Mouse (Mus musculus): ENCODE data around the gene Zrsr2. TPM values are rescaled to one million over a fixed set of nuclear protein-coding genes. Genes with fewer than 3 reads are reported as not detected.

The Zrsr2 gene
- 42.3 and 43.8 TPM in 2 replicates for polyA plus RNA-seq (2014; fragmentation: Nextera tagmentation; extraction: Ambion mirVana)

DNA sequence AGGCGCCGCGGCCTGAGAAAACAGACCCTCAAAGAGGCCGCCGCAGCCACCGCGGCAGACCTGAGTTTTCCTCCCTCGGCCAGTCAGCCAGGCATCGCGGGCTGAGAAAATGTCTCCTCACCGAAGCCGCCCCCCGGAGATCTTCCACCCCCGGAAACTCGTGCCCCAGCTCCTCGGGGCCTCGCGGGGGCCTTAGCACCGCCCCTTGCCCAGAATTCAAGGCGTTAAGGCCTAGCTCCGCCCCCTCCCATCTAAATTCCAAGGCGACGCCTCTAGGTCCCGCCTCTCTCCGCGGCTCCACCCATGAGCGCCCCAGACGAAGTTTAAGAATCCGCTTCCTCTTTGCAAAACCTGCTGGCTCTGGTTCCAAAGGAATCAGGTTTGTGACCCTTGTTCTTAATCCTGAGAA, at the start of gene Zrsr2:
Zrsr2 (minus strand) TSS at position 195 of the 409 bp plus-strand sequence.
- peaks cover 20% of the 10 kb centered on the region for H3K36me3 ChIP-seq (ENCODE audit: control insufficient read depth, insufficient read depth, low read length)
- H3K4me2 ChIP-seq (ENCODE audit: low read length): peak within 1 kb of the TSS; percentile 57
- peak; percentile 98 for ATAC-seq
- peak within 1 kb of the TSS; percentile 62 for H3K4me3 ChIP-seq (ENCODE audit: low read depth, low read length)
- no peaks in the 10 kb centered on the region for H3K27me3 ChIP-seq (replicated peaks; ENCODE audit: control insufficient read depth, insufficient read depth, low read length)
- H3K4me1 ChIP-seq (ENCODE audit: control insufficient read depth, insufficient read depth, low read length): no peaks in the 10 kb centered on the region
- DNase-seq (ENCODE audit: low spot score): peak; percentile 94
- H3K9ac ChIP-seq (ENCODE audit: low read length): peak within 1 kb of the TSS; percentile 77
- H3K9me3 ChIP-seq (replicated peaks; ENCODE audit: control insufficient read depth, low read length): no peaks in the 10 kb centered on the region
- 27% methylated on average over 29 of the region's 29 CpGs for WGBS
- peak within 1 kb of the TSS; percentile 93 for H3K27ac ChIP-seq (ENCODE audit: low read depth, low read length)

DNA sequence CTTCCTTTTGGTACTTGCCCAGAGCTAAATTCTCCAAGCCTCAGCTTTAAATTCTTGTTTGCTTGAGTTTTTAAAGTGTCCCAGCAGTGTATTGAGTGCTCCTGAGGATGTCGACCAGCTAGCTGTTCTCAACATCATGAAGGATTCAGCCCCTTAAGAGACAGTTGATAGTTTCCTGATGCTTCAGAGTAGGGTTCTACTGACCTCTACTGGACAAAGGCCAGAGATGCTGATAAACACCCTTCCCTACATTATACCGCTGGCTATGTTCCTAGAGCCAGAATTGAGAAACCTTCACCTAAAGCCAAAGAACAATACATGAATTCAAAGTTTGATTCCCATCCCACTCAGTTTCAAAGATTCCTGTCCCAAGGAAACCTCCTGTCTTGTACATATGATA, 46.3 kb upstream of the Zrsr2 start:
- Histone ChIP-seq H3K9me3 (replicated peaks; ENCODE audit: control insufficient read depth, low read length) (no peaks in the 10 kb centered on the region), H3K27me3 (replicated peaks; ENCODE audit: control insufficient read depth, insufficient read depth, low read length) (no peaks in the 10 kb centered on the region), H3K27ac (ENCODE audit: low read depth, low read length) (no peak overlapping the region), H3K4me1 (ENCODE audit: control insufficient read depth, insufficient read depth, low read length) (no peaks in the 10 kb centered on the region), H3K4me2 (ENCODE audit: low read length) (no peak overlapping the region), H3K36me3 (ENCODE audit: control insufficient read depth, insufficient read depth, low read length) (no peaks in the 10 kb centered on the region), H3K4me3 (ENCODE audit: low read depth, low read length) (no peak overlapping the region), H3K9ac (ENCODE audit: low read length) (no peak overlapping the region)
- WGBS: 30% methylated on average over 2 of the region's 2 CpGs
- ATAC-seq (peak; percentile 71; the same call in 1 of the 2 replicates), DNase-seq (ENCODE audit: low spot score) (peak; percentile 67)

DNA sequence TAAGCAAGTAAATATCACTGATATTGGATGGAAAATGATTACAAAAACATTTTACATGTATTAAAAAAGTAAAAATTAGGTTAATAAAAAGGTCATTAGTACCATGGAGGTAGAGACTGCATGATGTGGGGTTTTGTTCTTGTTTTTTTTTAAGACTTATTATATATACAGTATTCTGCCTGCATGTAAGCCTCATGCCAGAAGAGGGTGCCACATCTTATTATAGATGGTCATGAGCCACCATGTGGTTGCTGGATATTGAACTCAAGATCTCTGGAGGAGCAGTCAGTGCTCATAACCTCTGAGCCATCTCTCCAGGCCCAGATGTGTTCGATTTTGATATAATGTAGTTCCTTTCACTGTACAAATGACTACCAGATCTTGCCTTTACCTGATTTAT, 41.4 kb upstream of the Zrsr2 start:
- DNase-seq (ENCODE audit: low spot score): no peak
- H3K4me2 ChIP-seq (ENCODE audit: low read length): no peak overlapping the region
- 83% methylated on average over 1 of the region's 1 CpGs for WGBS
- no peaks in the 10 kb centered on the region for H3K9me3 ChIP-seq (replicated peaks; ENCODE audit: control insufficient read depth, low read length)
- H3K4me1 ChIP-seq (ENCODE audit: control insufficient read depth, insufficient read depth, low read length): no peaks in the 10 kb centered on the region
- H3K27ac ChIP-seq (ENCODE audit: low read depth, low read length): no peak overlapping the region
- H3K9ac ChIP-seq (ENCODE audit: low read length): no peak overlapping the region
- H3K27me3 ChIP-seq (replicated peaks; ENCODE audit: control insufficient read depth, insufficient read depth, low read length): no peaks in the 10 kb centered on the region
- H3K4me3 ChIP-seq (ENCODE audit: low read depth, low read length): no peak overlapping the region
- no peaks in the 10 kb centered on the region for H3K36me3 ChIP-seq (ENCODE audit: control insufficient read depth, insufficient read depth, low read length)
- ATAC-seq: no peak

DNA sequence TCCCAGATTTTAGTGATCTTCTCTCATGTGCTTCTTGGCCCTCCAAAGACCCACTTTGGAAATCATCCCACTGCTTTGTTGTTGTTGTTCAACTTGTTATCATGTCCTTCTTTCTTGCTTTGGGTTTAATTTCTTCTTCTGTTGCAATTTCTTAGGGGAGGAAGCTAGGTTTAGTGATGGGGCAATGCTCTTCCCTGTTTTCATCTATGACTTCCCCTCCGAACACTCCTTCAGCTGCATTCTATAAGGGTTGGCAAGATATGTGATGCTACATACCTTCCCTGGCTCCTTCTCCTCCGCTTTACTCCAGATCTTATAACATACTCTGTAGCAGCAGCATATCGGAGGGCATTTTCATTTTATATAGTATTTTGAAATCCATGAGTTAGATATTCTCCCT, 38.3 kb upstream of the Zrsr2 start:
- H3K27ac ChIP-seq (ENCODE audit: low read depth, low read length): no peak overlapping the region
- no peak for DNase-seq (ENCODE audit: low spot score)
- H3K27me3 ChIP-seq (replicated peaks; ENCODE audit: control insufficient read depth, insufficient read depth, low read length): no peaks in the 10 kb centered on the region
- H3K36me3 ChIP-seq (ENCODE audit: control insufficient read depth, insufficient read depth, low read length): no peaks in the 10 kb centered on the region
- no peak overlapping the region for H3K9ac ChIP-seq (ENCODE audit: low read length)
- 88% methylated on average over 3 of the region's 3 CpGs for WGBS
- ATAC-seq: no peak
- no peak overlapping the region for H3K4me3 ChIP-seq (ENCODE audit: low read depth, low read length)
- H3K4me1 ChIP-seq (ENCODE audit: control insufficient read depth, insufficient read depth, low read length): no peaks in the 10 kb centered on the region
- no peaks in the 10 kb centered on the region for H3K9me3 ChIP-seq (replicated peaks; ENCODE audit: control insufficient read depth, low read length)
- H3K4me2 ChIP-seq (ENCODE audit: low read length): no peak overlapping the region

DNA sequence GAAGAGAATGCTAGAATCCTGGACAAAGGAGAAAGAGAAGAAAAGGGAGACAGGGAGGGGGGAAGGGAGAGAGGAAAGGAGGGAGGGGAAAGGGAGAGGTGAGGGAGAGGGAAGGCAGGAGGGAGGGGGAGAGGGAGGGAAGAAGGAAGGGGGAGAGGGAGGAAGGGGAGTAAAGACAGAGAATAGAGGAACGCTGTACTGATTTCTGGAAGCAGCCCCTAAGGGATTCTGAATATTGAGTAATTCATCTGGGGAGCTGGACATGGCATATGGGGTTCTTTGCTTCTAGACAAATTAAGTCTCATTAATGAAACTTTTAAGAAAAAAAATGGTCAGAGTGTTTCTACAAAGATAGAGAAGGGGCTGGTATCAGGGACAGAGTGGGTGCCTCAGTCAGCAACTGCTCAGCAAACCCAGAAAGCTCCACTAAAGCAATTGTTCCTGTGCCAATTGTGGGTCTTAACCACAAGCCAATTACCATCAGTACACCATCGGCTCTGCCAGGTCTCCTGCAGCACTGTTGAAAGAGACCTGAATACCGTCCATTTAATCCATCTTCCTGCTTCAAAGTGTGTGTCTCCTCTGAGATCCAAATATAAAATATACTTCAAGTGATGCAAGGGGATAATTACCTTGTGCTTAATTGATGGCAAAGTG, 29.4 kb upstream of the Zrsr2 start:
- no peak overlapping the region for H3K4me2 ChIP-seq (ENCODE audit: low read length)
- 35% methylated on average over 3 of the region's 3 CpGs for WGBS
- H3K4me3 ChIP-seq (ENCODE audit: low read depth, low read length): no peak overlapping the region
- no peak overlapping the region for H3K9ac ChIP-seq (ENCODE audit: low read length)
- no peaks in the 10 kb centered on the region for H3K36me3 ChIP-seq (ENCODE audit: control insufficient read depth, insufficient read depth, low read length)
- DNase-seq (ENCODE audit: low spot score) (peak; percentile 67), ATAC-seq (peak; percentile 79)
- no peaks in the 10 kb centered on the region for H3K27me3 ChIP-seq (replicated peaks; ENCODE audit: control insufficient read depth, insufficient read depth, low read length)
- H3K4me1 ChIP-seq (ENCODE audit: control insufficient read depth, insufficient read depth, low read length): no peaks in the 10 kb centered on the region
- no peak overlapping the region for H3K27ac ChIP-seq (ENCODE audit: low read depth, low read length)
- no peaks in the 10 kb centered on the region for H3K9me3 ChIP-seq (replicated peaks; ENCODE audit: control insufficient read depth, low read length)

DNA sequence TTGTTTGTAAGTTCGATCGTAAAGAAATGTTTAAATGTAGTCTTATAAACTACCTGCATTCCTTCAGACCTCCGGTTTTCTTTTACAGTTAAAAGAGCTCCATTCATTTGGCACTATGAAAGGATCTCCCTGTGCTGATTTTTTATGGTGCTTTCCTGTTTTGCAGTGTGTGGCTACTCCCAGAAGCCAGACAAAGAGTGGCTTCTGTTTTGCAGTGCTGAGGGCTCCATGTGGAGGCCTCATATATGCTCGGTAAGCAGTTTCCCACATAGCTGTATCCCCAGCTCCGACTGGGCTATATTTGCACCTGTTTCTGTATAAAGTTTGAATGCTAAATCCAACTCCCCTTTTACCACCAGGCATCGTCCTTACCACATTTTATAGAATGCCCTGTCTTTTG, 23.7 kb upstream of the Zrsr2 start:
- Histone ChIP-seq H3K4me1 (ENCODE audit: control insufficient read depth, insufficient read depth, low read length) (no peaks in the 10 kb centered on the region), H3K27ac (ENCODE audit: low read depth, low read length) (no peak overlapping the region), H3K9ac (ENCODE audit: low read length) (no peak overlapping the region), H3K4me2 (ENCODE audit: low read length) (no peak overlapping the region), H3K4me3 (ENCODE audit: low read depth, low read length) (no peak overlapping the region), H3K9me3 (replicated peaks; ENCODE audit: control insufficient read depth, low read length) (no peaks in the 10 kb centered on the region), H3K27me3 (replicated peaks; ENCODE audit: control insufficient read depth, insufficient read depth, low read length) (no peaks in the 10 kb centered on the region), H3K36me3 (ENCODE audit: control insufficient read depth, insufficient read depth, low read length) (no peaks in the 10 kb centered on the region)
- WGBS: 80% methylated on average over 6 of the region's 6 CpGs
- DNase-seq (ENCODE audit: low spot score): no peak
- no peak for ATAC-seq

DNA sequence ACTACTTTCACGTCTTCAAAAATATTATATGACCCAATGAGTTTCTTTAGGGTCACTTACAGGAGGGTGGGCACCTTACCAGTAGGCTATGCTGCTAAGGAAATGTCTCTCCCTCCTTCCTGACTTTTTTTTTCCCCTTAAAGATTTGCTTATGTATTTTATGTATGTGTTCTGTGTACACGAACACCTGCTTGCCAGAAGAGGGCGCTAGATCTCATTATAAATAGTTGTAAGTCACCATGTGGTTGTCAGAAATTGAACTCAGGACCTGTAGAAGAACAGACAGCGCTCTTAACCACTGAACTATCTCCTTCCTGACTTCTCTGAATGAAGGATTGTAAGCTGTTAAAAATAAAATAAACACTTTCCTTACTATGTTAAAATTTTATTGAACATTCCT, 23.0 kb upstream of the Zrsr2 start:
- WGBS: 46% methylated on average over 4 of the region's 4 CpGs
- no peak overlapping the region for H3K9ac ChIP-seq (ENCODE audit: low read length)
- H3K36me3 ChIP-seq (ENCODE audit: control insufficient read depth, insufficient read depth, low read length): no peaks in the 10 kb centered on the region
- H3K4me1 ChIP-seq (ENCODE audit: control insufficient read depth, insufficient read depth, low read length): no peaks in the 10 kb centered on the region
- DNase-seq (ENCODE audit: low spot score): no peak
- no peak overlapping the region for H3K4me3 ChIP-seq (ENCODE audit: low read depth, low read length)
- ATAC-seq: no peak
- H3K27ac ChIP-seq (ENCODE audit: low read depth, low read length): no peak overlapping the region
- no peaks in the 10 kb centered on the region for H3K9me3 ChIP-seq (replicated peaks; ENCODE audit: control insufficient read depth, low read length)
- H3K27me3 ChIP-seq (replicated peaks; ENCODE audit: control insufficient read depth, insufficient read depth, low read length): no peaks in the 10 kb centered on the region
- H3K4me2 ChIP-seq (ENCODE audit: low read length): no peak overlapping the region

DNA sequence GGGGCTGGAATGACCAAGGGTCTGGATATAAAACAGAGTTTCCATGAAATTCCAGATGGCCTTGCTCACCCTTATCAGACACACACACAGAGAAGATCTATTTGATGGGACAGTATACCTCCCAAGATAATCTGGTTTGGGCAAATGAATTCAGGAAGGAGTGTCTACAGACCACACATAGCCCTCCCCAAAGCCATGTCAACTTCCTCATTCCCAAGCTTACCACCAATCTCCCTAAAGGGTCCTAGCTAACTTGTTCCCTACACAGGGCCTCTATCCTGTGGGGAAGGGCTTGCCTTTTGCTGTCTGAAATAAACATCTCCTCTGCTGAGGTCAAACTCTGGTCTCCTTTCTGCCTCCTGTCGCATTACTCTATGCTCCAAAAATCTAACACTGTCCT, 22.6 kb upstream of the Zrsr2 start:
- H3K36me3 ChIP-seq (ENCODE audit: control insufficient read depth, insufficient read depth, low read length): no peaks in the 10 kb centered on the region
- no peak overlapping the region for H3K9ac ChIP-seq (ENCODE audit: low read length)
- no peaks in the 10 kb centered on the region for H3K27me3 ChIP-seq (replicated peaks; ENCODE audit: control insufficient read depth, insufficient read depth, low read length)
- no peaks in the 10 kb centered on the region for H3K9me3 ChIP-seq (replicated peaks; ENCODE audit: control insufficient read depth, low read length)
- 100% methylated on average over 1 of the region's 1 CpGs for WGBS
- no peak for ATAC-seq
- H3K4me2 ChIP-seq (ENCODE audit: low read length): no peak overlapping the region
- no peak for DNase-seq (ENCODE audit: low spot score)
- H3K27ac ChIP-seq (ENCODE audit: low read depth, low read length): no peak overlapping the region
- H3K4me3 ChIP-seq (ENCODE audit: low read depth, low read length): no peak overlapping the region
- no peaks in the 10 kb centered on the region for H3K4me1 ChIP-seq (ENCODE audit: control insufficient read depth, insufficient read depth, low read length)

DNA sequence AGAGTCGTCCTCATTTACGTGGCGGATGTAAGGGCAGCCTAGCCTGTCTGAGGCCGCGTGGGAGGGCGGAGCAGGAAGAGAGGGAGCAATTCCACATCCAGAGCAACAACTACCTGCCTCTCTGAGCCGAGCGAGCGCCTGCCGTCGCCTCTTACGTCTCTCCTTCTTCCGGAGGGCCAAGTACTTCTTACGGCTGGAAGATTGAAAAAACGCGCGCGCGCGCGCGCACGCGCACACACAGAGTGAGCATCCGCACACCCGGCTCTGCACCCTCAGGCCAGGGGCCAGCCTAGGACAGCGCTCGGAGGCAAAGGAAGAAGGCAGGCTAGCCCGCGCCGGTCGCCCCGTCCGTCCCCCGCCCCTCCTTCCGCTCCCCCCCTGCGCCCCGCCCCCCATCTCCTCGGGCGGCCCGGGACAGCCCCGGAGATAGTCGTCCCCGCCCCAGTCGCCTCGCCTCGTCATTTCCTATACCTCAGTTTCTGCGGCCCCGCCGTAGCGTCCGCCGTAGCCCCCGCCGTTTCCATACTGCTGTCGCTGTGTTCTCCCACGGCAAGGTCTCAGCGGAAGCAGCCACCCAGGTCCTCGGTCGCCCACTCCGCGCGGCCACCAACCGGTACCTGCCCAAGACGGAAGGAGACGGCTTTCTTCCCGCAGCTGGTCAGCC, 526 bp downstream of the Zrsr2 start:
- Histone ChIP-seq H3K36me3 (ENCODE audit: control insufficient read depth, insufficient read depth, low read length) (peaks cover 23% of the 10 kb centered on the region), H3K4me2 (ENCODE audit: low read length) (peak overlapping the region; percentile 57), H3K4me3 (ENCODE audit: low read depth, low read length) (peak overlapping the region; percentile 62), H3K4me1 (ENCODE audit: control insufficient read depth, insufficient read depth, low read length) (no peaks in the 10 kb centered on the region), H3K27ac (ENCODE audit: low read depth, low read length) (peak overlapping the region; percentile 93), H3K9ac (ENCODE audit: low read length) (peak overlapping the region; percentile 77), H3K27me3 (replicated peaks; ENCODE audit: control insufficient read depth, insufficient read depth, low read length) (no peaks in the 10 kb centered on the region), H3K9me3 (replicated peaks; ENCODE audit: control insufficient read depth, low read length) (no peaks in the 10 kb centered on the region)
- peak; percentile 95 for ATAC-seq
- 19% methylated on average over 51 of the region's 67 CpGs for WGBS
- DNase-seq (ENCODE audit: low spot score): peak; percentile 73

Measured in forebrain, embryonic 14.5 days (tissue).